Mouse (Mus musculus): ENCODE data around the gene Afmid.

DNA sequence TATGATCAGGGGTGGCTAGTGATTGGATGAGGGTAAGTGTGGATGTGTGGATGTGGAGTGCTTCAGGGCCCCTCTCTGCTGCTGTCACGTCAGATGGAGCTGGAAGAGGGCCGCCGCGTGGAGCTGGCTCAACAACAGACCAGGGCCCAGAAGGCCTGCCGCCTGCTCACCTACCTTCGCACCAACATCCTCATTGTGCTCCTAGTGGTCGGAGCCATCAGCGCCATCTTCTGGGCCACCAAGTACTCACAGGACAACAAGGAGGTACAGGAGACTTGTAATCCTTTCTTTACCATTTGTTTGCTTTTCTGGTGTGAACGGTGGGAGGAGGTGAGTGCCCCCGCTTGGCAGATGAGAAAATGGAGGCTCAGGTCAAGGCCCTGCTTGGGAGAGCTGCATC lies 39.4 kb upstream of the Afmid start:
- TF ChIP-seq CTCF (IDR thresholded peaks at IDR 0.05; ENCODE audit: low read depth) (peak; percentile 89), EP300 (IDR thresholded peaks at IDR 0.05; ENCODE audit: low read depth) (no peak)

Measured in liver, postnatal 0 days (tissue).